ENCODE assay signal across 37 mouse cellular contexts in the genomic region with DNA sequence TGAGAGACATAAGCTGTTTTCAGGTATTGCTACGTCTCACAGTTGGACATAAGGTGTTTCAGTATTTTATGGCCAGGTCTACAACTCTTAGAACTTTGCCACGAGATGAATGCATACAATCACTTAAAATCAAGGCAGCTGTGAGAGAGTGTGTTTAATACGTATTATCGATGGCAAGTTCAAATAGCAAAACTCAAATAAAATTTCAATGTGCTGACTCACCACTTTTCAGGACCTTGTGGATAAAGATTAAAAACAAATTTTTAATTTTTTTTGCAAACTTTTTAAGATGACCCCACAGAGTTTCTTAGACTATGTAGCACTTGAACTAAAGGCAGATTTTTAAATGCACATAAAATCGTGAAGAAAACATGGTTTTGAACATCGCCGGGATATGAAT. TPM values are rescaled to one million over a fixed set of nuclear protein-coding genes. Genes with fewer than 3 reads are reported as not detected.
"Had no signal": no experiment of that assay in that cellular context is flagged by ENCODE, and none has a peak within 500 bp of the region (broad histone marks: within the 10 kb centered on the region; RNA-seq: fewer than 3 reads in every experiment).

No protein-coding gene starts in this region.

- H3K9me3 ChIP-seq: limb, embryonic 10.5 days; limb, embryonic 12.5 days; limb, embryonic 13.5 days; limb, embryonic 15.5 days; liver, embryonic 12.5 days; liver, embryonic 13.5 days; liver, embryonic 15.5 days; lung, embryonic 15.5 days; midbrain, embryonic 10.5 days; midbrain, embryonic 12.5 days; midbrain, embryonic 13.5 days had no signal

- H3K27ac ChIP-seq: limb, embryonic 10.5 days; limb, embryonic 12.5 days; limb, embryonic 13.5 days; limb, embryonic 15.5 days; liver, embryonic 12.5 days; liver, embryonic 13.5 days; liver, embryonic 14.5 days; liver, embryonic 15.5 days; lung, embryonic 15.5 days; macrophage; midbrain, embryonic 10.5 days; midbrain, embryonic 12.5 days; midbrain, embryonic 13.5 days had no signal

- H3K4me2 ChIP-seq: limb, embryonic 12.5 days; limb, embryonic 13.5 days; limb, embryonic 15.5 days; liver, embryonic 11.5 days; liver, embryonic 12.5 days; liver, embryonic 13.5 days; liver, embryonic 15.5 days; lung, embryonic 14.5 days; lung, embryonic 15.5 days; midbrain, embryonic 11.5 days; midbrain, embryonic 12.5 days; midbrain, embryonic 13.5 days had no signal

- H3K4me1 ChIP-seq: limb, embryonic 10.5 days; limb, embryonic 12.5 days; limb, embryonic 13.5 days; limb, embryonic 15.5 days; liver, embryonic 12.5 days; liver, embryonic 13.5 days; liver, embryonic 15.5 days; lung, embryonic 15.5 days; megakaryocyte, embryonic 14.5 days; midbrain, embryonic 10.5 days; midbrain, embryonic 12.5 days; midbrain, embryonic 13.5 days had no signal

- H3K27me3 ChIP-seq: limb, embryonic 12.5 days; limb, embryonic 15.5 days; liver, embryonic 12.5 days; liver, embryonic 13.5 days; liver, embryonic 15.5 days; lung, embryonic 15.5 days; megakaryocyte, embryonic 14.5 days; midbrain, embryonic 12.5 days; midbrain, embryonic 13.5 days had no signal

- H3K9ac ChIP-seq: limb, embryonic 12.5 days; limb, embryonic 13.5 days; limb, embryonic 15.5 days; liver, embryonic 12.5 days; liver, embryonic 13.5 days; liver, embryonic 14.5 days; liver, embryonic 15.5 days; liver, postnatal 0 days; lung, embryonic 14.5 days; lung, embryonic 15.5 days; midbrain, embryonic 12.5 days; midbrain, embryonic 13.5 days had no signal

- H3K4me3 ChIP-seq: limb, embryonic 10.5 days; limb, embryonic 12.5 days; limb, embryonic 13.5 days; limb, embryonic 15.5 days; liver, embryonic 12.5 days; liver, embryonic 13.5 days; liver, embryonic 15.5 days; lung, embryonic 15.5 days; megakaryocyte, embryonic 14.5 days; midbrain, embryonic 10.5 days; midbrain, embryonic 12.5 days; midbrain, embryonic 13.5 days; myocyte had no signal

- DNase-seq: left cerebral cortex, postnatal 4 days; liver; liver, embryonic 13.5 days; liver, postnatal 0 days; lung, adult 18-20 months; lung, adult 2 months; lung, embryonic 14.5 days; lung, postnatal 10 days; lung, postnatal 14 days; lung, postnatal 36 days; lung, postnatal 4 days; midbrain, embryonic 14.5 days had no signal

- ATAC-seq: liver, embryonic 12.5 days; liver, postnatal 0 days; lung, postnatal 0 days; midbrain, embryonic 13.5 days; midbrain, embryonic 16.5 days had no signal

- H3K36me3 ChIP-seq: limb, embryonic 10.5 days; limb, embryonic 12.5 days; limb, embryonic 13.5 days; limb, embryonic 15.5 days; liver, embryonic 12.5 days; liver, embryonic 13.5 days; liver, embryonic 15.5 days; lung, embryonic 15.5 days; midbrain, embryonic 10.5 days; midbrain, embryonic 12.5 days; midbrain, embryonic 13.5 days had no signal

RNA-seq across cellular contexts. Expression of gene Cfap299, which starts 30.8 kb away (rescaled TPM):
- total RNA-seq: liver, adult 2 months; megakaryocyte progenitor cell, adult 5-6 weeks; megakaryocyte, adult 5-6 weeks; megakaryocyte-erythroid progenitor cell, adult 5-6 weeks; monocyte, adult 5-6 weeks had no signal
- polyA plus RNA-seq: liver, adult 2 months; liver, embryonic 12.5 days; liver, embryonic 14.5 days; liver, embryonic 15.5 days; liver, embryonic 16.5 days; liver, postnatal 0 days; macrophage; myocyte; neural tube, embryonic 11.5 days had no signal
